Mouse (Mus musculus): Measurements from ENCODE around the gene Zbp1. TPM values are rescaled to one million over a fixed set of nuclear protein-coding genes. Genes with fewer than 3 reads are reported as not detected.

The Zbp1 gene
- polyA plus RNA-seq (2015; fragmentation: Nextera tagmentation; extraction: Ambion mirVana), result 0.22 and 0.40 TPM in 2 replicates

DNA sequence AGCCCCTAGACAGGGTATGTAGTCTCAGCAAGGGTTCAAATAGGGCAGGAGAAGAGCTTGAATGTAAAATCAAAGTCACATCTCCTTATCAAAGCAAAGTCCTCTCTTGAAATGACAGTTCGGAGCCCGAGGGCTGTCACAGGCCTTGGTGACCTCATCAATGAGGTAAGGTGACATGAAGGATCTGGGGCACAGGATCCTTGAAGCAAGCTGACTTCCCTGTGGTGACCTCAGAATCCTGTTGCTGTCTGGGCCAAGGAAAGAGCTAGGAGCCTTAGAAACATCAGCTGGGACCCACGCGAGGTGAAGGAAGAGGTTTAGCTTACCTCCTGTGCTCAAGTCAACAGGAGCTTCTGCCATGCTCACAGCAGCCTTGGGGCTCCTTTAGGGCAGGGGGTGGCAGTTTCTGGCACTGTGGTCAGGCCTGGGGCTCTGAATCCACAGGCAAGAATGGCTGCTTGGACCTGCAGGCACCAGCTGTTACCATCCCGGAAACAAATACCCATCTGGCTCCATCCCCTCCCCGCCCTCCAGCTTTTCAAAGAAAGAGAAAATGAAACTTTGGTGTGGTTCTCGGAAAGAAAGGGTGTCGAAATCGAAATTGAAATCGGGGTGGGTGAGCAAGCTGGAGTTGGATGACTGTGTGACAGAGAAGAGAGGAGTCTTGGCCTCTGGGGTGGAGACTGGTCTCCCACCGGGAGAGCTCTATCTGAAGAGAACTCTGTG lies at the start of gene Zbp1:
TSS of gene Zbp1 (minus strand) at position 508 of the 726 bp plus-strand sequence.
- no peak within 1 kb of the TSS for H3K4me2 ChIP-seq
- WGBS, result 56% methylated on average over 11 of the region's 11 CpGs
- H3K9ac ChIP-seq, result no peak within 1 kb of the TSS
- H3K36me3 ChIP-seq, result no peaks in the 10 kb centered on the region
- no peak within 1 kb of the TSS for H3K4me3 ChIP-seq
- peaks cover 5% of the 10 kb centered on the region; the same call in 1 of the 2 replicates for H3K27me3 ChIP-seq
- H3K4me1 ChIP-seq (replicated peaks), result peaks cover 4% of the 10 kb centered on the region; the same call in 1 of the 2 replicates
- ATAC-seq (ENCODE audit: low read depth), result no peak
- no peaks in the 10 kb centered on the region for H3K9me3 ChIP-seq
- H3K27ac ChIP-seq (replicated peaks), result no peak within 1 kb of the TSS

DNA sequence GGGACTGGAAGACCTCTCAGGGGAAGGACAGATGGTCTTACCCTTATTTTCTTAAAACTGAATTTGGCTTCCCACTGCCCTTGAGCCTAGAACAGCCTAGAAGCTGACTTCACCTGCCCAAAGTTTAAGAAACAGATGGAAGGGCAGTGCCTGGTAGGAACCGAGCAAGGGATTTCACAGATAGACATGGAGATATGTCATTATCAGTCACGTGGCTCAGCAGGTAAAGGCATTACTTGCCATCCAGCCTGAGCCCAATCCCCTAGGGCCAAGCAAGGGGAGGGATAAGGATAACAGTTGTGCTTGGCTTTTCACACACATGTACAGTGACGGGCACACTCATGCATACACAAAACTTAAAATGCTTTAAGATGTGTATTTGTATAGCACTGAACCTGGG lies 48.8 kb upstream of the Zbp1 start:
- Histone ChIP-seq H3K4me2 (no peak overlapping the region), H3K4me1 (replicated peaks) (peaks cover 99% of the 10 kb centered on the region), H3K27ac (replicated peaks) (no peak overlapping the region), H3K9ac (0 out of 2 replicates have a peak overlapping the region, but pooled peaks have one; percentile 12), H3K9me3 (no peaks in the 10 kb centered on the region), H3K36me3 (no peaks in the 10 kb centered on the region), H3K27me3 (no peaks in the 10 kb centered on the region), H3K4me3 (no peak overlapping the region)
- WGBS, result 70% methylated on average over 3 of the region's 3 CpGs
- ATAC-seq (ENCODE audit: low read depth), result no peak

DNA sequence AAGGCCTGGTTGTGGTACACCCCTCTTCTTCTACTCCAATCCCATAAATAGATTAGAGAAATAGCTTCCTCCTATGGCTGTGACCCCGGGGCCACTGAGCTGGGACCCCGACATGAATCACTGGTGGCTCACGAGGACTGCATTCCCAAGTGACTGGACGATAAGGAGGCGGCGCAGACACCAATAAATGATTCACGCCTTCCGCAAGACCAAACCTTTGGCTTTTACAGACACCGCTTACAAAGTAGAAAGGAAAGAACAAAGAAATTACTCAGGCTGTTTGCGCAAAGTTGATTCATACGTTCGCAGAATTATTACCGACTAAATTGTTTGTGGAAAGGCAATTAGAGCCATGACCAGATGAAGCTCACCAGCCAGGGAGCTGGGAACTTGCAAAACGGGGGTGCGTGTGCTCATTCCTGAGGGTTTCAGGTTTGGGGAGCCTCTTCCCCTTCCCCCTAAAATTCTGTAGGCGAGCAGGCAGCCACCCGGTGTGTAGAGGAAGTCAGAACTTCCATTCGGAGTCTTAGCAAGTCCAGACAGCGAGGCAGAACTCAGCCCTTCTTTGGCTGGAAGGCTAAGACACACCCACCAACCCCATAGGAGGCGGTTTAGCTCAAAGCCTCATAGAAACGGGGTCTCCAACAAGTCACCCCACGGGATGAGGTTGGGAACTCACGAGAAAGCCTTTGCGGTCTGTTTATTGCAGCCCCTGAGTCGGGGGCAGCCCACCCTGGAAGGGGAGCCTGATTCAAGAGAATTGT lies 47.8 kb upstream of the Zbp1 start:
- ATAC-seq (ENCODE audit: low read depth), result no peak
- Histone ChIP-seq H3K27me3 (no peaks in the 10 kb centered on the region), H3K36me3 (no peaks in the 10 kb centered on the region), H3K4me1 (replicated peaks) (peaks cover 99% of the 10 kb centered on the region), H3K27ac (replicated peaks) (peak overlapping the region; percentile 50), H3K4me3 (no peak overlapping the region), H3K9me3 (no peaks in the 10 kb centered on the region), H3K4me2 (peak overlapping the region; percentile 18; the same call in 1 of the 2 replicates), H3K9ac (peak overlapping the region; percentile 34; the same call in 1 of the 2 replicates)
- WGBS, result 47% methylated on average over 25 of the region's 25 CpGs

DNA sequence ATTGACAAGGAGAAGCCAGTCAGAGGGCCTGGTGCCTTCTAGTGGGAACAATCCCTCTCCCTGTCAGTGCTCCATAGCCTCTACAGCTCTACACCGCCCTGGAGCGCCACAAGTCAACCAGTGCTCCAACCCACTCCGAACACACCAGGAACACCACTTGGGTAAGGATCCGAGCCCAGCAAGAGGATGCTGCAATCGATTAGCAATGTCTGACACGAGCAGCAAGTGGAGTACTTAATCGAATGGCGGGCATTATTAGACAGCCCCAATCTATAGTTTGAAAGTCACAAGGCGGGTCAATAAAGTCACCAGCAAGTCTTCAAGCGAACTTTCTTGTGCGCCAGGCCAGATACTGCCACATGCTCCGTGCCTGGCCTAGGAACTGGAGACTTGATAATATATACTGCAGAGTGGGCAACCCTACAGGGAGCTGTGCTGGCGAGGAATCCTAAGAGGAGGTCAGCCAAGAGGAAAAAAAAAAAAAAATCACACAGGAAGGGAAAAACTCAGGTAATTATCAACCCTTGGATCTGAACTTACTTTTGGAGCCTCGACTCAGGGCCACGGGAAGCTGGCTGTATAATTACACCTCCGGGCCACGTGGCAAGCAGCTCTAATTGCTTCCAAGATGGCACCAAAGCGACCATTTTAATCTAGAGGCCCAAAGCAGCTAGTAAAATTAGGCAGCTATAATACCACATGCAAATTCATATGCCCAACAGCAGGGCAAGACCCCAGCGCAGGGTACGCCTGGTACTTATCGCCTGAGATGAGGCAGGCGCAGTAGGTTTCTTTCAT lies 46.9 kb upstream of the Zbp1 start:
- no peaks in the 10 kb centered on the region for H3K36me3 ChIP-seq
- WGBS, result 74% methylated on average over 22 of the region's 22 CpGs
- no peak for ATAC-seq (ENCODE audit: low read depth)
- no peak overlapping the region for H3K4me3 ChIP-seq
- no peaks in the 10 kb centered on the region for H3K9me3 ChIP-seq
- peaks cover 99% of the 10 kb centered on the region for H3K4me1 ChIP-seq (replicated peaks)
- H3K27ac ChIP-seq (replicated peaks), result peak overlapping the region; percentile 50
- no peak overlapping the region for H3K9ac ChIP-seq
- no peaks in the 10 kb centered on the region for H3K27me3 ChIP-seq
- 0 out of 2 replicates have a peak overlapping the region, but pooled peaks have one; percentile 0 for H3K4me2 ChIP-seq

DNA sequence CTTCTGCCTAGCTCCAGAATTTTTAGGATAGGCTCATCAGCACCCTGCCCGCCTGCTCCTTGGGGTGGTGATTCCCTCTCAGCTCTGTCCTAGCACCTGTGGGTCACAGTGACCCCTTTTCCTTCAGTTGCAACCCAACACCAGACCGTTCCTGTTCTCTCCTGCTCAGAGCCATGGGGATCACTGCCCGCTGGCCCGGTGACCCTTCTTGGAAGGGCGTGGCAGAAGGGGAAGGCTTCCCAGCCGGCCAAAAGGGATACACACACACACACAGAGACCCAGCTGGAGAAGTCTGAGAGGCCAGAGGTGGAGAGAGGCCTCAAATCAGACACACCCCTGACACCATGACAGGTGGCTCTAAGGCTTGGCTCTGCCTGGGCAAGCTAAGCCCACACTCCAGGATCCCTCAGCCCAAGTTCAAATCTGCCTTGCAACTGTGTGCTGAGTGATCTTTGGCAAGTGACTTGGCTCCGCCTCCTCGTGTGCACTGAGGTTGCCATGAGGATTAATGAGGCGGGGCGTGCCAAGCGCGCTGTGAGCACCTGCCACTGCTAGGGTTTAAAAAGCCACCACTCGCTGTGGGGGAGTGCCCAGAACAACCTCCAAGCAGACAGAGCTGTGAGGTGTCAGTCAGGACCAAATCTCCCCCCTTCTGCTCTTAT lies 45.9 kb upstream of the Zbp1 start:
- Histone ChIP-seq H3K9ac (no peak overlapping the region), H3K4me1 (replicated peaks) (peaks cover 99% of the 10 kb centered on the region), H3K4me3 (no peak overlapping the region), H3K27ac (replicated peaks) (peak overlapping the region; percentile 46), H3K36me3 (no peaks in the 10 kb centered on the region), H3K4me2 (0 out of 2 replicates have a peak overlapping the region, but pooled peaks have one; percentile 0), H3K9me3 (no peaks in the 10 kb centered on the region), H3K27me3 (no peaks in the 10 kb centered on the region)
- WGBS, result 18% methylated on average over 13 of the region's 13 CpGs
- peak; percentile 29; the same call in 1 of the 2 replicates for ATAC-seq (ENCODE audit: low read depth)

DNA sequence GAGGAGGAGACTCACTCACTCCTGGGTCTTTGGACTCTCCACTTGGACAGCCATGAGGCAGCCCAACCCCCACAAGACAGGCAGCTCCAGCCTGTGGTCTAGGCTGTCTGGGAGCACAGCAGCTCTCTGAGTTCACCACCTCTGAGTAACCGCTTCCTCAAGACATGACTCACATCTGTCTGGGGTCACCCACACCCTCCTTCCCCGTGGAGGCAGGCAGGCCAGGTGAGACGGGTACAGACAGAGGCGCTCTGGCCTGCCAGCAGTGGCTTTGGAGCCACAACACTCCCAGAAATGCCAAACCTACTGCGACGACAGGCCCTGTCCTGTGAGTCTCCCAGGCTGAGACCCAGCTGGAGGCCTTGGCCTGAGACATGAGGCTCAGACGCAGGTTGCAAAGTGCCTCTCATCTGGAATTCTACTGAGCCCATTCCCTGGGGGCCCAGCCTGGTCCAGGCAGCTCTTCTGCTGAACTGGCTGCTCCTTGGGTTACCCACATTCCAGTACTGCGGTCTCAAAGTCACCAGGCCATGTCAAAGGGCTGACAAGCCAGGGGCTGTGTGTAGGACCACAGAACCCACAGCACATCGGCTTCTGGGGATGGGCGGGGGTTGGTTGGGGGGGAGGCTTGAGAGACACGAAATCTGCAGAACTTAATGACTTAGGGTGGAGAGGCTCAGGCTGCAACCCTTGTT lies 45.1 kb upstream of the Zbp1 start:
- no peaks in the 10 kb centered on the region for H3K9me3 ChIP-seq
- H3K4me1 ChIP-seq (replicated peaks), result peaks cover 99% of the 10 kb centered on the region
- WGBS, result 61% methylated on average over 11 of the region's 11 CpGs
- no peaks in the 10 kb centered on the region for H3K36me3 ChIP-seq
- no peak for ATAC-seq (ENCODE audit: low read depth)
- H3K4me3 ChIP-seq, result no peak overlapping the region
- H3K4me2 ChIP-seq, result no peak overlapping the region
- H3K27me3 ChIP-seq, result no peaks in the 10 kb centered on the region
- H3K9ac ChIP-seq, result no peak overlapping the region
- H3K27ac ChIP-seq (replicated peaks), result no peak overlapping the region

DNA sequence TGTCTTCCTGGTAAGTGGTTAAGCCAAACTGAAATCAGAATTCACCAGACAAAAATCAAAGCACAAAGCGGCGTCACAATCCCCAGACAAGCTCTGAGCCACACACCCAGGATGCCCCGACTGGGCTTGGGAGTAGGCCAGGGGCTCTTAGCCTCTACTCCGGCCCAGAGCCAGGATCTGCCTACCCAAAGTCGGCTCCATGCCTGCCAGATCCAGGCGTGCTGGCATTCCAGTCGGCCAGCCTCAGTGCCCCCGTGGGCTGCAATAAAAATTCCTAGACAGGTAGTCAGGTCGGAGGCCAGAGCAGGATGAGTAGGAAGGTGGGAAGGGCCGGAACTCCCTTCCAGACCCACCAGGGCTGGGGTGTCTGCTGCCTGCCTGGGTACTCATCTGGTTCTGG lies 42.8 kb upstream of the Zbp1 start:
- Histone ChIP-seq H3K4me2 (peak overlapping the region; percentile 15), H3K4me1 (replicated peaks) (peaks cover 99% of the 10 kb centered on the region), H3K9me3 (no peaks in the 10 kb centered on the region), H3K9ac (0 out of 2 replicates have a peak overlapping the region, but pooled peaks have one; percentile 47), H3K36me3 (no peaks in the 10 kb centered on the region), H3K4me3 (no peak overlapping the region), H3K27me3 (no peaks in the 10 kb centered on the region), H3K27ac (replicated peaks) (peak overlapping the region; percentile 25)
- ATAC-seq (ENCODE audit: low read depth), result no peak
- WGBS, result 54% methylated on average over 10 of the region's 10 CpGs

DNA sequence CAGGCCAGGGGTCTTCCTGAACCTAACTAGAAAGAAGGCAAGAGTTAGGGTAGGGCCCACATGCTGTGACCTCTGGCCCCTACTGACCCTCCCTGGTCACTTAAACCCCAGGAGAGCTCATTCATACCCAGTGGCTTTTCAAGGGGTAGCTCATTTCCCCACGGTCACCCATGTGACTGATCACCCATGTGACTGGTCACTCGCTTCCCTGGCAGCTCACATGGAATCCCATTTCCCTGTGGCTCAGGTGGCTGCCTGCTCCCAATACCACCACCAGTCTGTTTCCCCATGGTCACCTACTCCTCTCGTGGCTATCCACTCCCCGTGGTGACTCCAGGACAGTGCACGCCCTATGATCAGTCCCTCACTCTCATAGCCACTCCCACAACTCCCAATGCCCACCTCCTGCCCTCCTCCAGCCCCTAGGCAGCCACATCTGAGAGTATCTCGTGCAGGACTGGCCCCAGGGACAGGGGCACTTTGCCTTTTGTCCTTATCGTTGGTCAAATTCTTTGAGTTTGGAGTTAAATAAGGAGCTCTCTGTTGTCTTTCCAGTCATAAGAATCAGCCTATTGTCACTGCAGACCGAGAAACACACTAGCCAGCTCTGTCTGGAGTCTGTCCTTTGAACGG lies 39.9 kb upstream of the Zbp1 start:
- Histone ChIP-seq H3K4me2 (peak overlapping the region; percentile 16; the same call in 1 of the 2 replicates), H3K27me3 (no peaks in the 10 kb centered on the region), H3K4me1 (replicated peaks) (peaks cover 99% of the 10 kb centered on the region), H3K27ac (replicated peaks) (peak overlapping the region; percentile 89), H3K36me3 (no peaks in the 10 kb centered on the region), H3K9ac (no peak overlapping the region), H3K9me3 (no peaks in the 10 kb centered on the region), H3K4me3 (no peak overlapping the region)
- ATAC-seq (ENCODE audit: low read depth), result no peak
- 13% methylated on average over 9 of the region's 9 CpGs for WGBS

DNA sequence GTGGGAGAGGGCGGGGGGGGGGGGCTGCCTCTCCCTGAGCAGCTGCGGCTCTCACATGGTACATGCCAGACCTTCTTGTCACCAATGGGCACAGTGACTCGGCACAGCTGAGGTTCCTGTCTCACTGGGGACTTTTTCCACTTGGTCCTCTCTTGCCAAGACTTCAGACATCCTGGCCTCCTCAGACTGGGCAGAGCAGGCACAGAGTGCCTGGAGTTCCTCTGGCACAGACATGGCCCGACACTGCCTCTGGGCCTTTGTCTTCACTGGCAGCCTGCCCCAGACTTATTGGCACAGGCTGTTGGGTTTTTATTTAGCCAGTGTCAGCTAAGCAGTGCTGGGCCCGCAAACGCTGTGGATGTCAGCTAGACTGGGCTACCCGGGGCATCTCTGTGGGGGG lies 38.9 kb upstream of the Zbp1 start:
- H3K4me2 ChIP-seq, result peak overlapping the region; percentile 16; the same call in 1 of the 2 replicates
- peaks cover 100% of the 10 kb centered on the region for H3K4me1 ChIP-seq (replicated peaks)
- H3K9ac ChIP-seq, result no peak overlapping the region
- H3K27me3 ChIP-seq, result no peaks in the 10 kb centered on the region
- WGBS, result 22% methylated on average over 7 of the region's 7 CpGs
- no peaks in the 10 kb centered on the region for H3K9me3 ChIP-seq
- H3K4me3 ChIP-seq, result no peak overlapping the region
- H3K36me3 ChIP-seq, result no peaks in the 10 kb centered on the region
- peak; percentile 67 for ATAC-seq (ENCODE audit: low read depth)
- H3K27ac ChIP-seq (replicated peaks), result peak overlapping the region; percentile 89

DNA sequence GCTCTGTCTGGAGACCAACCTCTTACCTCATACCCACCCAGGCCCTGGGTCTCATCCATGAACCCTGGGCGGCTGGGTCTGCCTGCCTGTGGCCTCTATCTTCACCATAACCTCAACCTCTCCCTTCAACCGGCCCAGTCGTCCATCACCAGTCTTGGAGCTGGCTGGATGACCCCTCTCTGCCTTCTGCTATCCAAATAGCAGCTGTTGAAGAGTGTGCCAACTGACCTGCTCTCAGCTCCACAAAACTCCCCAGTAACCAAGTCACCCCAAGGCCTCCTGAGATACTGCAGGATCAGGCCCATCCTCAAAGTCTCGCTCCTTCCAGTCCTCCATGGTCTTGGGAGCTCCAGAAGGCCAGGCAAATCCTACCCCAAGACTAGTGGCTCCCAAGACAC lies 37.8 kb upstream of the Zbp1 start:
- ATAC-seq (ENCODE audit: low read depth), result no peak
- Histone ChIP-seq H3K4me3 (no peak overlapping the region), H3K27me3 (no peaks in the 10 kb centered on the region), H3K27ac (replicated peaks) (peak overlapping the region; percentile 89), H3K9ac (peak overlapping the region; percentile 12; the same call in 1 of the 2 replicates), H3K36me3 (no peaks in the 10 kb centered on the region), H3K9me3 (no peaks in the 10 kb centered on the region), H3K4me1 (replicated peaks) (peaks cover 99% of the 10 kb centered on the region), H3K4me2 (no peak overlapping the region)
- 72% methylated on average over 4 of the region's 4 CpGs for WGBS
